Mouse (Mus musculus) frontal cortex, postnatal 36 days (tissue): Measurements from ENCODE around the gene Slc16a6.

Experiments used
- DNase-seq, 2 experiments: peaks; one replicate each; pipeline ENCODE4 v3.0.0; 2022; ENCODE audit warnings: low spot score in 2 of 2

The Slc16a6 gene

DNA sequence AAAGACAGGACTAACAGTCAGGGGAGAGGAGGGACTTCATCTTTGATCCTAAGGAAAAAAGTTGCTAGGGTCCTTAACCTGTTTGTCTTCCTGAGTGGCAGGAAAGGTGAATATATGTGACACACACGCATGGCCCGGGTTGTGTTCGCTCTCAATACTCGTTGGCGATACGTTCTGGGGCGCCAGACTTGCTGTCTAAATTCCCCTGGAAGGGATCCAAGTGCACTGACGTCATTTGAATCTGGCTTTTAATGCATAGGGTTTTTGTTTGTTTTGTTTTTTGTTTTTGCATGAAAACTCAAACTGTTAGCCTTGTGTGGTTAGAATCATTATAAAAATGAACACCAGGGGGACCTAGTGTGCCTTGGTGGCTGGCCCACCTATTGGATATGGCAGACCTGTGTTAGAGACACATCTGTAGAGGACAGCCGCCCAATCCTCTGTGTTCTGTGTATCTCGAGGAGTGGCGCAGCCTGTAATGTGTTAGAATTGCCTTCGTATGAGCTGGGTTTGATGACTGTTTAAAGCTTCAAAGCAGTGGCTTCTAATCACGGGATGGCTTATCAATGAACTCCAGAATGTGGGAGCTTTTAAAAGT is 27.9 kb downstream of the Slc16a6 start:
- DNase-seq: peak in 1 of 2 experiments; percentile 27

DNA sequence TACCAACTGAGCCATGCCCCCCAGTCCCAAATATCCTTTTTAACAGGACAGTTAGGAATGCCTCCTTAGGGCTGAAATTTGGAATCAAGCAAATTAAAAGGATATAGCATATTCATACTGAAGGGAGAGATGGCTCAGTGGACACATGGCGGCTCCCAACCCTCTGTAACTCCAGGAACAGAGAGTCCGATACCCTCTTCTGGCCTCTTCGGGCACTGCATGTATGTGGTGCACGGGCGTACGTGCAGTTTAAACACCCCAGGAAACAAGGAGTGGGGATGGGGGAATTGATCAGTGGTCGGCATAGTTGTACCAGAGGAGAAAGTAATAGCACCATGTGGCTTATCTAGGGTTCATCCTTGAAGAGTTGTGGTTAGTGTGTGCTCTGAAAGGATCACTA is 28.8 kb downstream of the Slc16a6 start:
- no peak for DNase-seq

DNA sequence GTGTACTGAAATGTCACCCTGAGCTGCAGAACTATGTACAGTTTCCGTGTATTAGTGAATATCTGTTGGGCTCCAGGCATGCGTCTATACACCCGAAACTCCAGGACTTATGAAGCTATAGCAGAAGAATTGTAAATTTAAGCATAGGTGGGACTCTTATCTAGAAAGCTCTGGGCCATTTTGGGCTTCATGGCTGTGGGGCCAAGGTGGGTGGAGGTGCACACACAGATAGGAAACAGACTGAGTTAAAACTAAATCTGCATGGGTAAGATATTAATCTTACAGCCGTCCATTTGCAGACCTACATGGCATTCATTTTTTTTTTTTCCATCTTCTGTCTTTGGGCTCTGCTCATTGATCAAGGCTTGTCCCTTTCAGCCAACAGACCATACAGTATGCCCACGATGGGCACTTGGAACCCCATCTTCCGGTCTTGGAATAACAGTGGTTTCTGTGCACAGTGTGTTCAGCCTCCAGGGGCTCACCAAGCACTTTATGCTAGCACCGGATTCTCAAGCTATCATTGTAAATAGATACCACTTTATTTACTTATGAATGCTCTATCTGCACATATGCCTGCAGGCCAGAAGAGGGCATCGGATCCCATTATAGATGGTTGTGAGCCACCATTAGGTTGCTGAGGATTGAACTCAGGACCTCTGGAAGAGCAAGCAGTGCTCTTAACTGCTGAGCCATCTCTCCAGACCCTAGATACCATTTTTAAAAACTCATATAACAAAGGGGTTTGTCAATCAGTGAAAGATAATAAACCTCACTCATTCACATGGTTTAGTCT is 29.7 kb downstream of the Slc16a6 start:
- no peak for DNase-seq

DNA sequence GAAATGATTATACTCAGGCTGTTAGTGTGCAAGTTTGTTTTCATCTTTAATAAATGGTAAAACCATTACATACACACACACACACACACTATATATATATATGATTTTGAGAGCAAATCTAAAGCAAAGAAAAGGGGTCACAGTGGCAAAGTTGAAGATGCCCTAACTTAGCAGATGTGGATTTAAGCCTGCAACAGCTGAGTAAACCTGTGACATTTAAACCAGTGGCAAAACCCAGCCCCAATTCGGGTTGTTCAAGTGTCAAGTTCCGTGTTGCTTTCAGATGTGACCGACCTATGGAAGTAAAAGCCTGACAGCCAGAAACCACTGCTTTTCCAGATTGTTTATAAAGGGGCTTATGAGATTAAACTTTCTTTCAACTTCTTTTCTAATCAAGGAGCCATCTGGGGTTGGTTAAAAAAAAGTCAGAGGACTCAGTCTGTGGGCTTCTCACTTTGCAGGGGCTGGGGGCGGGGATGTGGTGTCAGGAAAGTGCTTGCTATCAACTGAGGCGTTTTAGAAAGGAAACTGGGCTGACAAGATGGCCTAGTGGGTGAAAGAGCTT is 31.1 kb downstream of the Slc16a6 start:
- DNase-seq: no peak

DNA sequence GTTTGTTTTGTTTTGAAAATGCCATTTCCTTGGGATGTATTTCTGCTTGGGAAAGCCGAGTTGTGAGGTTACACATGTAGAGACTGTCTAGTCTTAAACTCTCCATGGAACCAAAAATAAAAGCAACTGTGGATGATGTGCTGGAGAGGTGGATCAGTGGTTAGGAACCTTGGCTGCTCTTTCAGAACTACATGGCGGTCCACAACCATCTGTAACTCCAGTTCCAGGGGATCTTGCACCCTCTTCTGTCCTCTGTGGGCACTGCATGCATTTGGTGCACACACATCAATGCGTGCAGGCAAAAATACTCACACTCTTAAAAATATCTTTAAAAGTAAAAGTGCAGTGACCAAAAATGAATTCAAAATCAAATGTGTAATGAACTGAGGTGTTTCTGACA is 32.3 kb downstream of the Slc16a6 start:
- no peak for DNase-seq

DNA sequence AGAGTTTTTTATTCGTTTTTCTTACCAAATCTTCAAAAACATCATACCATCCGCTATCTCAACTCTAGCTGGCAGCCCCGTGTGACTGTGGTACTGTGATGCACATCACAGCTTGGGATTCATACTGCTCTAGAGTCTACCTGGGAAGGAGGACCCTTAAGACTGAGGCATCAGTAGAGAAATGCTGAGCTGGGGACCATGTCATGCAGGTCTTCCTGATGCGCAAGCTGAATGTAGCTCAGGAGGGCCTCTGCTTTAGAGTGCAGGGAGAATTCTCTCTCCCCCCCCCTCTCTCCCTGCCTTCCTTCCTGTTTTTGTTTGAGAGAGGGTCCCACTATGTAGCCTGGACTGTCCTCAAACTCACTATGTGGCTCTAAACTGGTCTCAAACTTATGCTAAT is 32.8 kb downstream of the Slc16a6 start:
- DNase-seq: no peak

DNA sequence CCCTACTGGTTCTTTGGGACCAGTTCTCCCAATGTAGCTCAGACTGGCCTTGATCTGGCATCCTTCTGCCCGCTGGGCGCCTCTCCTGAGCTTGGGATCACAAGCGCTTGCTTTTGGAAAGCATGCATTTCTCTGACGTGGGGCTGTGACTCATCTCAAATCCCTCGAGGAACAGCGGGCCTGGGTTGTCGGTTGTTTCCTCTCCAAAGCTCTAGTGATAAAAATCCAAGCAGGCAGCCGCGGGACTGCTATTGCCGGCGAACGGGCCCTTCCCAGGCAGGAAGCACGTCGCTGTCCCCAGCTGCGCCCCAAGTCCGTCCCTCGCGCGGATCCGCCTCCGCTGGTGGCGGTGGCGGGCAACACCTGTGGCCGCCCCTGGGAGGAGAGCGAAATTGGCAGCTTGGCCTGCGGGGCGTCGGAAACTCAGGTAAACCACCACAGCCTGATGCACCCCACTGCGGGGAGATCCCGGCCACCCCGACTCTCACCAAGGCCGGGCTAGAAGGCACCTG is 33.5 kb downstream of the Slc16a6 start:
- peak; percentile 55 to 58 for DNase-seq

DNA sequence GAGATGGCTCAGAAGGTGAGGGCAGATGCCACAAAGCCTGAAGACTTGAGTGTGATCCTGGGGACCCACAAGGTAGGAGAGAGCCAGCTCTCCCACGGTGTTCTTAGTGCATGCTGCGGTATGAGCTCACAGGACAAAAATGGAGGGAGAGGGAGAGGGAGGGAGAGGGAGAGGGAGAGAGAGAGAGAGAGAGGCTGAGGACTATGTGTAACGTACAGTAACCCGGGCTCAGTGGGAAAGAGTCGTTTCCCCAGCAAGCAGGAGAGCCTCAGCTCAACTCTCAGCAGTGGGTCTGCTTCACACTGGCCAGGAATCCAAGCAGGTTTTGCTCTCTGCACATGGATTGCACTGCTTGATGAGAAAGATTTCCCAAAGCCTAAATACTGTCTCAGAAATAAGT is 34.2 kb downstream of the Slc16a6 start:
- no peak for DNase-seq

DNA sequence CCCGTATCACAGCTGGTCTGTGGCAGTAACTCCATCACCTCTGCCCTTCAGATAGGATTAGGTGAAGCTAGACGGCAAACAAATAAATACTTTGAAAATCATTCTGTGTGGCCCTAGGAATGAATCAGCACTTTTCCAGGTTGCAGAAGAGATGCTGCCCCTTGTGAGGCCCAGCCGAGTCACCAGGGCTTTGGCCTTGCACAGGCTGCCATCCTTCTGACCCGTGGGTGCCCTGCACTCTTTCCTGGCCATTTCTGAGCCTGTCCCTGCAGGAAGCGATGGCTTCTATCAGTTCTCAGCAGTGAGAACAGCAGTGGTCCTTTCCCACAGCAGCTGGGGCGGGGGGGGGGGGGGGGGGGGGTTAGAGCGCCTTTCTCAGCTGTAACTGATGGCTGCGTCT is 36.5 kb downstream of the Slc16a6 start:
- DNase-seq: no peak

DNA sequence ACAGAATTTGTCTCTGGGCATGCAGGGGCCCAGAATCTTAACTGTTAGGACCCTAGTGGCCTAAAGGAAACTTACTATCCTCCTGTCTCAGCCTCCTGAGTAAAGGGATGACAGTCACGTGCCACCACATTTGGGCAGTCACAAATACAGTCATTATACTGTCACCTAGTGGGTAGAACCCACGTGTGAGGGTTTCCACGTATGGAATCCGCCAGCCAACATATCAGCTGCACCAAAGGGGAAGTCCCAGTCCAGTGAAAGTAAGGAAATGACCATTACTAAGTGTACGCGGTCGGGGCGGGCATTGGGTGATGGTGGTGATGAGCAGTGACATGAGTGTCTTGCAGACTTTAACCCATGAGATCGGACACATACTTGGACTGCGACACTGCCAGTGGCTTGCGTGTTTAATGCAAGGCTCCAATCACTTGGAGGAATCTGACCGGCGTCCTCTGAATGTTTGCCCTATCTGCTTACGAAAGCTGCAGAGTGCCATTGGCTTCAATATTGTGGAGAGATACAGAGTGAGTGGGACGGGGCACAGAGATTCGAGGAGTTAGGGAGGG is 39.1 kb downstream of the Slc16a6 start:
- no peak for DNase-seq

DNA sequence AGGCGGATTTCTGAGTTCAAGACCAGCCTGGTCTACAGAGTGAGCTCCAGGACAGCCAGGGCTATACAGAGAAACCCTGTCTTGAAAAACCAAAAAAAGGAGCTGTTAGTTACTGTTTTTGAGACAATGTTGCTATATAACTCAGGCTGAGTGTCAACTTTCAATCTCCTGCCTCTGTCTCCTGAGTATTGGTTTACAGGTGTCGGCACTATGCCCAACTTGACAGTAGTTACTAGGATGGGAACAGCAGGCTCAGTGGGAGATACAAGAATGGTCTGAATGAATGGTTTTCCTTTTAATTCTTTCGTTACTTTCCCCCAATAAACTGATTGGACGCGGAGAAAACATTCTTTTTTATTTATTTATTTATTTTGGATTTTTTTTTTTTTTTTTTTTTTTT is 46.0 kb downstream of the Slc16a6 start:
- DNase-seq: no peak

DNA sequence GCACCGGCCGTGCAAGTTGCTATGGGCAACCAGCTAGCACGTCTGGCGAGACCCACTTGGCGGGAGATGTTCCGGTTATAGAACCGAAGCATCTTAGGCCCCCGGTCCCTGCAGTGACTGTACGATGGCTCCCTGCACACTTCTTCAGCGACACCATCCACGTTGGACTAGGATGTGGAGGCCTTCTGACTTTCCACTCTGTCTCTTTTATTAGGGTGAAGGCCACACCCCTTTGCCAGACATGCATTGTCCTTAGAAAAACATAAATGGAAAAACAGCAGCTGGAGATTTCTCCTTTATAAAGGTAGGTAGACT is 47.2 kb downstream of the Slc16a6 start:
- no peak for DNase-seq

DNA sequence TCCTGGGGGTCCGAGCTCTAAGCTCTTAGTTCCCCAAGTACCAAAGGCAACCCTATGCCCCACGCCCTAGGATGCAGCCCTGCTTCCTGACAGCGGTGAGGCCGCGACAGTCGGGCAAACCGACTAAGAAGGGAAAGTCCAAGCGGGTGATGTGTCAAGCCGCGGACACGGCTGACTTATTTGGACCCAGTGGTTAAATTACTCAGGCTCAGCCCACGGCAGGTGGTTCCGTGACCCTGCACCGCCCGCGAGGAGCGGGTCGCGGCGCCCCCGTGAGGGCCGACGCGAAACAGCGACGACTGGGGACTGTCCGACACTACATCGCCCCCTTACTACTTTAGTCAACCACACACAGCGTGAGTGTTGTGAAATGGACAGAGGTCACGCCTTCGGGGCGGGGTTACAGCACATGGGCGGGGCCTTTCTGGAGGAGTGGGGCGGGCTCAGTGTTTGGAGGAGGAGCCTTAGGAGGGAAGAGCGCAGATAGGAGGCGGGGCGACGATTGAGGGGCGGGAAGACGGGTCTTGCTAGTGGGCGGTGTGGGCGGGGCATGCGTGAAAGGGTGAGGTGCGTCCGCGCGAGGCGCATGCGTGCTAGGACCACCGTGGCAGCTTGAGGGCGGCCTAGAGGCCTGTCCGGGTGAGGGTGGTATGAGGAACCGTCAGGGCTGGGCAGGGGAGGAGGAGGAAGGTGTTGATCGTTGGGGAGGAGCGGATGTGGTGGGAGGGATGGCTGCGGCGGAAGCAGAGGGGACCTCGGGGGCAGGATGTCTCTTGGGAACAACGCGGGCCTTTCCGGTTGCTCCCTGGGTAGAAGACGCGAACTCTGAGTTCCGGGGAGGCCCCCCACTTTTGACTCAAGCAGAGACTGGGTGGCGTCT is 47.8 kb downstream of the Slc16a6 start, which contains the start of gene Amz2:
Amz2 (plus strand) TSS at position 555 of the 880 bp plus-strand sequence.
- peak; percentile 96 to 97 for DNase-seq

DNA sequence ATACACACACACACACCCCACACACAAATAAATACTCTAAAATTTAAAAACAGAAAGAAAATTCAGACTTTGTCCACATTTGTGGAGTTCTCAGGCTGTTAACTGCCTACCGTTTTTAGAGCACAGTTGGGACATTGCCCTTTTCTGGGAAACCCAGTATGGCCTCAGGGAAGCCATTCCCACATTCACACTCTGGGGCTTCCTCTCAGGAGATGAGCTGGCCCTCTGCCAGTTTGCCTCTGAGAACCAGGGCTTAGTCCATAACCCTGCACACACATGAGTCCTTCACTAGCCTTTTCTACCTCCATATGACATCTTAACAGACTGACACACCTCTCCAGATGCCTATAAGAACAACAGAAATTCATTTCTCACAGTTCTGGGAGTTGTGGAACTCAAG is 50.1 kb downstream of the Slc16a6 start:
- no peak for DNase-seq

DNA sequence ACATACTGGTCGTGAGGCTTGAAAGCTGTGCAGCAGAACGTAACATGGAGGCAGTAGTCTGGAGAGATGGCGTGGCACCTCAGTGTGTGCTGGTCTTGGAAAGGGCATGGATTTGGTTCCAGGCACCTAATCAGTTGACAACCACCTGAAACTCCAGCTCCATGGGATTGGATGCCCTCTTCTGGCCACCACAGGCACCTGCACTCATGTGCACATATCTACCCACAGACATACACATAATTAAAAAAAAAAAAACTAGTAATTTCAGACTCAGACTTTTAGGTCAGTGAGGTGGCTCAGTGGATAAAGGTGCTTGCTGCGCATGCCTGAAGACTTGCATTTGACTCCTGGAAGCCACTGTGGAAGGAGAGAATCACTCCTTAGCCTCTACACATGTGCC is 51.1 kb downstream of the Slc16a6 start:
- DNase-seq: no peak

DNA sequence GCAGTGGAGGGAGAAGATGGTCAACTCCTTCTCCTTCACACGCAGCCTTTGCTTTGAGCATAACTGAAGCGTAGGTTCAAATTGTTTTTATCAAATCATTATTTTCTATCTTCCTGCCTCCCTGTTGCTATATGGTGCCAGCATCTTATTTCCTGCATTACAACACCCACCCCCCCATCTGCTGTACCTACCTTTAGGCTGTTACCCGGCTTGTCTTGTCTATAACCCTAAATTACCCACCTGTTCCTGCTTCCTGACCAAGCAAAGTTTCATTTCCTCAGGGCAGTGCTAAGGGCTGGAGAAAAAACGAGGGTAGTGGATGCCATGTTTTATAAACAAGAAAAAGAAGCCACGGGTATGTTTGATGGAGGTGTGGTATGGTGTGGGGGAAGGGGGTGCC is 52.2 kb downstream of the Slc16a6 start:
- no peak for DNase-seq

DNA sequence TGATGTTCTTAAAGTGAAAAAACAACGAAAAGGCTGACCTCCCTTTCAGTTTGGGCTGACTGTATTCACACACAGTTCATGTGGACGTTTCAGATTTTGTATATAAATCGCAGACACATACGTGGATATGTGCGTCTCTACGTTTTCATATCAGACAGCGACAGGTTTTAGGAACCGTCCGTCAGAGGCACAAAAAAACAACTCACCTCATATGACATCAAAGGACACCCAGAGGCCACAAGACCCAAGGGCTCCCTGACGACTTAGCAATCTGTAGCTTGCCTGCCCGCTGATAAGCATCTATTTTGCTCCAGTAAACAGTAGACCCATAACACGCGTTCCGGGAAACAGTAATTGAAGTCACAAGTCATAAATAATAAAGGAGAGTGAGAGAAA is 52.8 kb downstream of the Slc16a6 start:
- no peak for DNase-seq

DNA sequence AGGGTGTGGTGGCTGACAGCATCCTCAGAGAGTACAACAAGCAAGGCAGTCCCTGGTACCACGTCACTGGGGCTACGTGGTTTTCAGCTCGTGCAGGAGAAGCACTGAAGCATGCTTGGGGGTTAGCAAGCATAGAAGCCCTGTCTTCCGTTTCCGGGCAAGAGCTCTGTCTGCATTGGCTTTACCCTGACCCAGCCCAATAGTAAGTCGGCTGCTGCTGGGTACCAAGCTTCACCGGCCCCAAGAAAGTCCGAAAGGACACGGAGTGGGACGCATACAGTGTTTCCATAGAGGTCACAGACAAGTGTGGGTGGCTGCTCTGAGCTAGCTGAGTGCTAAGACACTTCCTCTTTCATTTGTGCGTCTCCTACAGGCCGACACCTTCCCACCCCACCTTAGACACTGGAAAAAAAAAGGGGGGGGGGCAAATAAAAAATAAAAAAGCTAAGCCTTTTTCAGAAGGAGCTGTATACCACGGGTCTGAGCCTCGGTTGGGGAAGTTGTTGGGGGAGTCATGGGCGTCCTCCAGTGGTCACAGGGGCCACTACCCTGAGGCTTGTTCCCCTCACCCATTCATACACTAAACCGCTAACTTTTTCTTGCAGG is 53.3 kb downstream of the Slc16a6 start:
- no peak for DNase-seq

DNA sequence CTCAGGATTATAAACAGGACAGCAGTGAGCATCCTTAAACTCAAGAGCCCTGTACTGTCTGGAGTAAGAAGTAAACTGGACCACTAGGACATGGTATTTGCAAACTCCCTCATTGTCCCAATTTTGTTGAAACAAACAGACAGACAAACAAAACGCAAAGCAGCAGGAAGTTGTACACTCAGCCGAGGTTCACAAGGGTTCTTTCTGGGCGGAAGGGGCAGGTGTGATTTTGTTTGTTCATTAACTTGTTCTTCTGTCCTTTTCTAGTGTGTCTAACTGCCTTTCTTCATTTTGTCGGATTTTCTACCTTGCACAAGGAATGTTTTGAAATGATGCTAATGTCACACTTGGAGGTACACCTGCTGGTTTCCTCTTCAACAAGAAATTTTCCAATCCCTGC is 53.9 kb downstream of the Slc16a6 start:
- DNase-seq: no peak

DNA sequence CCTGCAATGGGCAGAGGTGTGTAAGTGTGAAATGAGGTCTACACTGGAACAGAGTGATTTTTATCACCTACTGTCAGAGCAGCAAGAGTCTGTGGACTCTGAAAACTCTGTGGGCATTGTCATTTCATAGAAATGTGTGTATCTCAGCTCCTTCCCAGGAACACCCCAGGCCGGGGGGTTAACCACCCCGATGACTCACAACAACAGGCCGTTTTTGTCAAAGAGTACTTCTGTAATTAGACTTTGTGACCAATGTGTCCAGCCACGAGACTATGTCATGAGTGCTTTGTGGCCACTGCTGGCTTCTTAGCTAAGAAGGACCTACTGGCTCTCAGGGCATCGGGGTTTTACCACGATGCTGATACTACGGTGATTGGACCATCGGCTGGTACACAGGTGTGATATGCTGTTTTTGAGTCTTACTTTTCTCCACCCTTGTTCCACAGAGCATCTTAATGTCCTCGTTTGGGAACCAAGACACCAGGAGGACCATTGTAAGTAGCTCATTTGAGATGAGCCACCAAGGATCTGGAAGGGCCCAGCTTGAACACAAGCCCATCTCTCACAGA is 55.8 kb downstream of the Slc16a6 start:
- no peak for DNase-seq
